Mouse (Mus musculus): ENCODE measurements at regions not wholly inside any gene's neighbourhood (a gene's known extent, or its start where the extent isn't known, plus 50 kb on each side); places are given as distances from the start of the nearest gene placed in this dataset.

- no peak for ATAC-seq
Measured at GRCm38 (mm10) chr11:32978899-32979298, 154.5 kb upstream of the Smim23 start.

DNA sequence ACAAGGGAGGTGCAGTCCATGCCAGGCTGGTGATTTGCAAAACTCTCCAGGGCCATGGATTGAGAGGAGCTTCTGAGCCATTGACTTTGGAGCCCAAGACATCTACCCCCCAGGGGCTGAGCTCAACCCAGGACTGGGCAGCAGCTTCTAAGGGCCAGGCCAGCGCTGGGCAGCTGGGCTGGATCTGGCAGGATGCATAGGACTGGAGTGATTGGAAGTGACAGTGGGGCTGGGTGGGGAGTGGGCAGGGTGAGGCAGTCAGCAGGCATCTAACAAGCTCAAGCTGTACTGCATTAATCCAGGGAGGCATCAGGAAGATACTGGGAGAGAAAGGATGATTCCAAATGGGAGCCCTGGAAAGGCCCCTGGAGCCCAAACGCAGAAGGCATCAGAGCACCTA is 152.2 kb upstream of the Smim23 start:
- no peak for ATAC-seq

GRCm38 (mm10) chr11:32973453-32973852 is 149.0 kb upstream of the Smim23 start:
- ATAC-seq: no peak

- ATAC-seq: no peak
Measured at GRCm38 (mm10) chr11:32965418-32965817, 141.0 kb upstream of the Smim23 start.

GRCm38 (mm10) chr11:32963625-32964293 is 139.4 kb upstream of the Smim23 start:
- no peak for ATAC-seq

- ATAC-seq: no peak
Measured at GRCm38 (mm10) chr11:32961600-32961999, 137.2 kb upstream of the Smim23 start.

DNA sequence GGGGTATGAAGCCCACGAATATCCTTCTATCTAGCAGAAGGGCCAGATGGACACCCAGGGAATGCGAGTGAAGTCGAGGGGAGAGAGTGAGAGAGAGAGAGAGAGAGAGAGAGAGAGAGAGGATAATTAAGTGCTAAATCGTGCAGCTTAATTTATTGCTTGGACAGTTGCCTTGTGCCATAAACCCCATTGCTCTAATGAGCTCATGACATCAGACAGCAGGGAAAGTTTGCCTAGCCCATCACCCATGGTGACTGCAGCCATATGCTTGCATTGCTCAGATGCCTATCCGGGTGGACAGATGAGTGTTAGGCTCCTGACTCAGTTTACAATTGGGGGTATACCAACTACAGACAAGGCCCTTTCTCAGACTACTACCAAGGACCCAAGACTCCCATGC is 134.6 kb upstream of the Smim23 start:
- no peak for ATAC-seq

DNA sequence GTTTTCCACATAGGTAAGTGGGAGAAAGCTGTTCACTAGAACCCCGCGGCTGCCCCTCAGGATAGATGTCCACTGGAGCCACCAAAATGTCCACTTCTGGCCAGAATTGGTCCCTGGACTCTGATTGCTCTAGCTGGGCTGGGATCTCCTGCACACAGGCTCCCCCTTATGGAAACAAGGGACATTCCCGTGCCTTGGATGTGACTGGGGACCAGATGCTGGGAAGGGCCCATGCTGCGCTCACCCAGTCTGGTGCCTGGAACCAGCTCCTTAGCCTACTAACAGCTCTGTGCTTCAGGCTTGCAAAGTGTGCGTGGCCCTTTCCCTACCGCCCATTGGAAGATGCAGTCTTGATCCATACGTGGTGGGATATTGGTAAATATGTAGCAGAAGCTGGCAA is 132.6 kb upstream of the Smim23 start:
- ATAC-seq: no peak

DNA sequence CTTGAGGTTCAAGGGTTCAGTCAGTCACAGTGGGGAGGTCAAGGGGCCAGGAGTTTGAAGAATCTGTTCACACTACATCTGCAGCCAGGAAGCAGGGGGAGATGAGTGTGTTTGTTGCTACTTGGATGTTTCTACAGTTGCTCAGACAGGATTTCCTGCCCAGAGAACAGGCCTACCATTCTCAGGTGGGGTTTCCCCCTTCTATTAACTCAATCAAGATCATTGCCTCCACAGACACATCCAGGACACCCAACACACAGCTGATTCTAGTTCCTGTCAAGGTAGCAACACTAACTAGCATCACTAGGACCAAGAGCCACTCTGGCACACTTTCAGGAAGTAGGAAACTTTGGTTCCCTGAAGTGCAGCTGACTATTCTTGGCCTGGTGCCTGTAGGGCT is 127.9 kb upstream of the Smim23 start:
- peak; percentile 99 for ATAC-seq

- ATAC-seq: no peak
Measured at GRCm38 (mm10) chr11:32948132-32948531, 123.7 kb upstream of the Smim23 start.

- ATAC-seq: peak; percentile 41
Measured at GRCm38 (mm10) chr11:32946481-32947001, 122.1 kb upstream of the Smim23 start.

DNA sequence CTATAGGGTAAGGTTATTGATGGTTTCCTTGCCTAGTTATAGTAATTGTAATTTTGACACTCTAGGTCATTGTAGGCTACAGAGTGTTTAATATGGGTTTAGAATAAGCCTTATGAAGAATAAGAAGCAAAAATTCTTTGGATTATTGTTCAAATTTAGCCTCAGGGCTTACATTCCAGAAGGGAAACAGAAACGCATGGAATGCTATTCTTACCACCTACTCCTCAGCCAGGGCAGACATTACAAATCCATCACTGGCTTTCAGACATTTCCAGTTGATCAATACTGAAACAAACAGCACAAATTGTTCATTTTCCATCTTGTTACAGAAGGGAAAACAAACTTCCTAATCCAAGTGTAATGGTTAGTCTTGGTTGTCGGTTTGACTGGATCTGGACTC is 120.7 kb upstream of the Smim23 start:
- ATAC-seq: no peak

GRCm38 (mm10) chr11:32941331-32942009 is 117.1 kb upstream of the Smim23 start:
- no peak for ATAC-seq

- no peak for ATAC-seq
Measured at GRCm38 (mm10) chr11:32939102-32939501, 114.7 kb upstream of the Smim23 start.

DNA sequence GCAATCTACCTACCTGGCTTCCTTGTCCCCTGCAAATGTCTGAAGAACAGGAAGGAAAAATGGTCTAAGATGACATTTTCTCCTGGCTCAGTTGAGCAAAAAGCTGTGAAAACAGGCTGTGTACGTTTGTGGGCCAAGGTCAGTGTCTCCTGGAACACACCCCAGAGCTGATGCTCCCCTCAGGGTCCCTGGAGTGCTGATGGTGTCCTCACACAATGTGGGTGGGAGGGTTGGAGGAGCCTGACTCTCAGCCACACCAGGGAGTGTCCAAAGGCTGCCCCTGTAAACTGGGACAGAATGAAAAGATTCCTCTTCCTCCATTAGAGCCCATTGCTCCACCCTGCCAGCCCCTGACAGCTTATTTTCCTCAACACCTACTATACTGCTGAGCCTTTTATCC is 112.8 kb upstream of the Smim23 start:
- ATAC-seq: no peak

DNA sequence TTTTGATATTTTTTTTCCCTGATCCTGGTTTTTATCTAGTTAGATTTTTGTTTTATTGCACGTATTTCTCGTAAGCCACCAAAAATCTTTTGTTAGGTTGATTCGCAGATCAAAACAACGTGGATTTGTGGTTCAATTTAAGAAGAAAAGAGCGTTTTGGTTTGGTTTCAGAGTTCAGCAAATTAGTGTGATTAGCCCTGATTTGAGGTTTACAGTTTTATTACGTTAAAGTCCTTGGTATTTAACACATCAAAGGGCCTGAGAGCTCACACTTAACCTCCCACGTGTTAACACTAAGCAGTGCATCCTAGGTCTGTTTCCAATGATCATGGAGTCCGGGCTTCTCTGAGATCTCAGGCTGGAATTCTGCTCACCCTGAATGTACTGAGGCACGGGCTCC is 107.5 kb upstream of the Smim23 start:
- ATAC-seq: no peak

- ATAC-seq: no peak
Measured at GRCm38 (mm10) chr11:32931018-32931417, 106.6 kb upstream of the Smim23 start.

GRCm38 (mm10) chr11:32928837-32929236 is 104.4 kb upstream of the Smim23 start:
- no peak for ATAC-seq

GRCm38 (mm10) chr11:32925421-32926271 is 101.2 kb upstream of the Smim23 start:
- no peak for ATAC-seq

DNA sequence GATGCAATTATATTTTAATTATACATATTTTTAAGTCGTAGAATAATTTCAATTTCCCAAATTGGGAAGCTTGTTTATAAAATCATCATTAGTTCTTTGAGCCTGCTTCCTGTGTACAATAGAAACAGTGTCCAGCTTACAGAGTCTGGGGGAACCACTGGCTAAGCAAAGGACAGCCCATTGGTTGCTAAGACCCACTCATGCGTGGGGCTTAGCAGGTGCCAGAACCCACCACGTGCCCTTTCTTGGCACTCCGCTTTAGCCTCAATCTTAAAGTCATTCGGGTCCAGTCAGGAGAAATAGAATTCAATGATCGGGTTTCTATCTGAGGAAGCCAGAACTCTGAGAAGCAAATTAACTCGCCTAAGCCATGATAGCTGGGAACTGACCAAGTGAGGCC is 100.5 kb upstream of the Smim23 start:
- ATAC-seq: no peak

DNA sequence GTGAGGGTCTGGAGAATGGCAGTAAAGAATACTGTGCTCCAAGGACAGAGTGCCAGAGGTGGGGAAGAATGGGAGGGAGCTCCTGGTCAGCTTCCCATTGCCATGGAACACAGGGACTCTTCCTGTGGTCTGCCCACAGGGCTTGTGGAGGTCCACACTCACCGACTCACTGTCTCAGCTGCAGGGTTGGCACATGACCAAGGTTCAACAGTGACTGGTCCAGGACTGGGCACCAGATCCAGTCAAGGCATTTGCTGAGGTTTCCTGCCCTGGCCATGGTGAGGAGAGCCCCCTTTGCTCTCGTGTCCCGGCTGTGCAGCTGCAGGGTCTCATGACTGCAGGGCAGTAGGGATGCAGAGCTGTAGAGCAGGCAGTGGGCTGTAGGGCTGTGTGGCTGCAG is 88.7 kb upstream of the Smim23 start:
- ATAC-seq: no peak

DNA sequence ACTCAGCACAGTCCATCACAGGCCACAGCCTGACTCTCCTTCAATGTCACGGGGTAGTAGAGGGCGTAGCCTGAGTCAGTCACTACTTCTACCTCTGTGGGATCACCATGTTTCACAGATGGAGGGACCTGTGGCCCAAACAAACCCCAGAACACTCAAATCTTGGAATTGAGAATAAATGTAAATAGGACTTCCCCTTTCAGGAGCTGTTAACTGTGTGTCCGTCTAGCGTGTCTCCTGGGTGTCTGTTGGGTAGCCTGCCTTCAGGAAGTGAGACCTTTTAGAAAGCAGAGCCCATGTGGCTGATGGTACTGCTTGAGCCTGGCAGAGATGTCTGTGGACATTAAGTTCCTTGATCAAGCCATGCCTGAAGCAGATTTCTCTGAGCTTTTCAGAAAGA is 87.4 kb upstream of the Smim23 start:
- ATAC-seq: no peak

GRCm38 (mm10) chr11:32908723-32909411 is 84.5 kb upstream of the Smim23 start:
- ATAC-seq: no peak
